Mouse (Mus musculus): ENCODE data around the gene Atp6v1d. TPM values are rescaled to one million over a fixed set of nuclear protein-coding genes. Genes with fewer than 3 reads are reported as not detected.

Atp6v1d gene
- total and polyA plus RNA-seq, 3 experiments, result 28.4 to 74.0 (median 65.6) TPM

- TF ChIP-seq UBTF (IDR thresholded peaks at IDR 0.05; ENCODE audit: low read depth, low read length), result no peak
- no peak for TF ChIP-seq MYC (IDR thresholded peaks at IDR 0.05; ENCODE audit: low read depth, low read length)
- no peak for TF ChIP-seq NELFE (IDR thresholded peaks at IDR 0.05; ENCODE audit: low read depth, low read length)
Measured at GRCm38 (mm10) chr12:78906707-78907162, 45.3 kb upstream of the Atp6v1d start, which contains the start of gene Plek2 (continued).

- Histone ChIP-seq H3K4me2 (ENCODE audit: insufficient read depth, low read depth, poor library complexity, severe bottlenecking) (no peak overlapping the region), H3K36me3 (replicated peaks in 1 of 2; ENCODE audit: control insufficient read depth in 1 of 2, insufficient read depth in 1 of 2, low read length in 1 of 2) (no peaks in the 10 kb centered on the region), H3K9ac (ENCODE audit: insufficient read depth, low read depth) (no peak overlapping the region)
Measured at GRCm38 (mm10) chr12:78904499-78904898, 43.1 kb upstream of the Atp6v1d start.

GRCm38 (mm10) chr12:78903313-78903712 is 41.9 kb upstream of the Atp6v1d start:
- in situ Hi-C loops (cut with MboI; ENCODE audit: low pct_ligation_motif_present, low pct_unique_long_range_greater_than_20kb, low sequenced_read_pairs), result no loop called here
- no peaks in the 10 kb centered on the region for H3K79me2 ChIP-seq (replicated peaks; ENCODE audit: control insufficient read depth, extremely low read depth, insufficient read depth, poor library complexity, severe bottlenecking)
- no peak overlapping the region for H3K4me2 ChIP-seq (ENCODE audit: insufficient read depth, low read depth, poor library complexity, severe bottlenecking)
- no peaks in the 10 kb centered on the region for H3K9me3 ChIP-seq (replicated peaks; ENCODE audit: low read length)
- H3K27ac ChIP-seq (ENCODE audit: insufficient read depth, low read depth), result no peak overlapping the region
- dilution Hi-C loops (cut with MboI; ENCODE audit: extremely low pct_ligation_motif_present, extremely low pct_unique_long_range_greater_than_20kb, low sequenced_read_pairs), result no loop called here
- TF ChIP-seq IRF4 (IDR thresholded peaks at IDR 0.05; ENCODE audit: low read depth, low read length), result no peak
- TF ChIP-seq JUN (IDR thresholded peaks at IDR 0.05; ENCODE audit: insufficient read depth, low read depth, low read length), result no peak
- no peak for TF ChIP-seq ZNF384 (IDR thresholded peaks at IDR 0.05; ENCODE audit: low read depth, low read length)
- TF ChIP-seq MAZ (IDR thresholded peaks at IDR 0.05; ENCODE audit: low read depth, low read length), result no peak
- TF ChIP-seq ZC3H11A (IDR thresholded peaks at IDR 0.05; ENCODE audit: low read depth, low read length), result no peak
- TF ChIP-seq MEF2A (IDR thresholded peaks at IDR 0.05; ENCODE audit: borderline replicate concordance, low read depth, low read length), result no peak
- TF ChIP-seq PAX5 (IDR thresholded peaks at IDR 0.05; ENCODE audit: low read length), result no peak
- TF ChIP-seq KAT2A (IDR thresholded peaks at IDR 0.05; ENCODE audit: insufficient replicate concordance, low read length), result no peak
- no peak for TF ChIP-seq MYC (IDR thresholded peaks at IDR 0.05; ENCODE audit: low read depth, low read length)
- TF ChIP-seq SIN3A (IDR thresholded peaks at IDR 0.05; ENCODE audit: low read length), result no peak
- TF ChIP-seq CTCF (conservative IDR thresholded peaks at IDR 0.05 in 1 of 2, IDR thresholded peaks at IDR 0.05 in 1 of 2; ENCODE audit: low read depth in 2 of 2, low read length in 2 of 2), result no peak
- TF ChIP-seq CHD2 (IDR thresholded peaks at IDR 0.05; ENCODE audit: low read length), result no peak
- no peak for TF ChIP-seq ZMIZ1 (IDR thresholded peaks at IDR 0.05; ENCODE audit: low read depth, low read length)
- H3K36me3 ChIP-seq (replicated peaks in 1 of 2; ENCODE audit: control insufficient read depth in 1 of 2, insufficient read depth in 1 of 2, low read length in 1 of 2), result no peaks in the 10 kb centered on the region
- H3K4me3 ChIP-seq (replicated peaks in 1 of 3; ENCODE audit: low read depth in 2 of 3, low read length in 2 of 3, poor library complexity in 1 of 3), result no peak overlapping the region
- H3K27me3 ChIP-seq (replicated peaks), result no peaks in the 10 kb centered on the region
- no peak overlapping the region for H3K9ac ChIP-seq (ENCODE audit: insufficient read depth, low read depth)
- DNase-seq (ENCODE audit: extremely low read depth), result no peak
- peaks cover 8% of the 10 kb centered on the region in 2 experiments; a peak in 3 of 4 replicates for H3K4me1 ChIP-seq (ENCODE audit: control insufficient read depth in 1 of 2, insufficient read depth in 2 of 2)

More at GRCm38 (mm10) chr12:78904499-78904898, 43.1 kb upstream of the Atp6v1d start:
- H3K4me1 ChIP-seq (ENCODE audit: control insufficient read depth in 1 of 2, insufficient read depth in 2 of 2), result peaks cover 8% of the 10 kb centered on the region in 2 experiments; a peak in 3 of 4 replicates
- in situ Hi-C loops (cut with MboI; ENCODE audit: low pct_ligation_motif_present, low pct_unique_long_range_greater_than_20kb, low sequenced_read_pairs) (no loop called here), dilution Hi-C loops (cut with MboI; ENCODE audit: extremely low pct_ligation_motif_present, extremely low pct_unique_long_range_greater_than_20kb, low sequenced_read_pairs) (no loop called here)
- H3K27me3 ChIP-seq (replicated peaks), result no peaks in the 10 kb centered on the region
- no peak overlapping the region for H3K27ac ChIP-seq (ENCODE audit: insufficient read depth, low read depth)
- TF ChIP-seq CHD2 (IDR thresholded peaks at IDR 0.05; ENCODE audit: low read length) (no peak), MAX (IDR thresholded peaks at IDR 0.05; ENCODE audit: low read length) (no peak), NELFE (IDR thresholded peaks at IDR 0.05; ENCODE audit: low read depth, low read length) (no peak), USF2 (conservative IDR thresholded peaks at IDR 0.05; ENCODE audit: low read depth, low read length) (no peak), TCF12 (IDR thresholded peaks at IDR 0.05; ENCODE audit: low read depth, low read length) (no peak), HCFC1 (IDR thresholded peaks at IDR 0.05; ENCODE audit: low read depth, low read length) (no peak), KAT2A (IDR thresholded peaks at IDR 0.05; ENCODE audit: insufficient replicate concordance, low read length) (no peak)
- no peak for DNase-seq (ENCODE audit: extremely low read depth)
- no peak overlapping the region for H3K4me3 ChIP-seq (replicated peaks in 1 of 3; ENCODE audit: low read depth in 2 of 3, low read length in 2 of 3, poor library complexity in 1 of 3)
- peaks cover 5% of the 10 kb centered on the region for H3K9me3 ChIP-seq (replicated peaks; ENCODE audit: low read length)
- H3K79me2 ChIP-seq (replicated peaks; ENCODE audit: control insufficient read depth, extremely low read depth, insufficient read depth, poor library complexity, severe bottlenecking), result no peaks in the 10 kb centered on the region
